ENCODE assay signal across 7 mouse cellular contexts in genomic region chr11:46436760-46437458, GRCm38 (mm10). TPM values are rescaled to one million over a fixed set of nuclear protein-coding genes. Genes with fewer than 3 reads are reported as not detected.
DNase-seq lines count a peak whose midpoint lies in the region; ATAC-seq lines count a peak whose summit lies in the region.

Med7 (plus strand) TSS chr11:46436925.

- peak; percentile 99 for ATAC-seq in intestine, embryonic 16.5 days
- peak; percentile 100 for ATAC-seq in midbrain, embryonic 11.5 days (ENCODE audit: low FRiP score)

- H3K27ac ChIP-seq in intestine, embryonic 16.5 days (ENCODE audit: low read length): peak within 1 kb of the TSS; percentile 97
- peak within 1 kb of the TSS; percentile 76 for H3K27ac ChIP-seq in midbrain, embryonic 11.5 days (ENCODE audit: low read depth, low read length)

- no peaks in the 10 kb centered on the region for H3K9me3 ChIP-seq in intestine, embryonic 16.5 days (ENCODE audit: control insufficient read depth, low read length)
- H3K9me3 ChIP-seq in midbrain, embryonic 11.5 days (ENCODE audit: control insufficient read depth, low read length): no peaks in the 10 kb centered on the region

- H3K4me2 ChIP-seq in intestine, embryonic 16.5 days (ENCODE audit: low read depth, low read length): peak within 1 kb of the TSS; percentile 91
- H3K4me2 ChIP-seq in midbrain, embryonic 11.5 days: peak within 1 kb of the TSS; percentile 82

- WGBS in intestine, embryonic 16.5 days: under 1% methylated on average over 59 of the region's 59 CpGs
- WGBS in midbrain, embryonic 11.5 days: under 1% methylated on average over 59 of the region's 59 CpGs

- DNase-seq in adrenal gland, adult 8-10 months: peak; percentile 96
- DNase-seq in embryo, embryonic 9.5 days (ENCODE audit: extremely low spot score): peak; percentile 89
- DNase-seq in gastrocnemius, postnatal 4 days (ENCODE audit: low spot score in 2 of 2): peak; percentile 82 to 93
- peak; percentile 90 to 92 for DNase-seq in left cerebral cortex, postnatal 36 days (ENCODE audit: low spot score in 2 of 2)
- peak; percentile 97 for DNase-seq in midbrain, embryonic 11.5 days (ENCODE audit: low spot score, missing footprints)
- peak; percentile 98 for DNase-seq in skeletal muscle tissue, adult 2 months (ENCODE audit: low read depth, low spot score)

- H3K4me1 ChIP-seq in intestine, embryonic 16.5 days (ENCODE audit: control insufficient read depth, insufficient read depth, low read length): peaks cover 6% of the 10 kb centered on the region
- peaks cover 3% of the 10 kb centered on the region for H3K4me1 ChIP-seq in midbrain, embryonic 11.5 days (ENCODE audit: control insufficient read depth, insufficient read depth, low read length)

- no peaks in the 10 kb centered on the region for H3K27me3 ChIP-seq in intestine, embryonic 16.5 days (replicated peaks; ENCODE audit: control insufficient read depth, insufficient read depth, low read length)
- no peaks in the 10 kb centered on the region for H3K27me3 ChIP-seq in midbrain, embryonic 11.5 days (ENCODE audit: control insufficient read depth, insufficient read depth, low read length)

- H3K36me3 ChIP-seq in intestine, embryonic 16.5 days (ENCODE audit: control insufficient read depth, insufficient read depth, low read length): peaks cover 7% of the 10 kb centered on the region; the same call in 1 of the 2 replicates
- no peaks in the 10 kb centered on the region; the same call in 1 of the 2 replicates for H3K36me3 ChIP-seq in midbrain, embryonic 11.5 days (ENCODE audit: control insufficient read depth, insufficient read depth, low read length)

- intact Hi-C loops in left cerebral cortex, postnatal 36 days (cut with DNase I): loop anchor here (10.0 kb wide), 1 partner anchor 492 kb away; the partner anchor contains the start of gene Lsm11

- peak within 1 kb of the TSS; percentile 98 for H3K9ac ChIP-seq in intestine, embryonic 16.5 days (ENCODE audit: low read depth, low read length)
- peak within 1 kb of the TSS; percentile 90 for H3K9ac ChIP-seq in midbrain, embryonic 11.5 days (ENCODE audit: low read length)

- peak within 1 kb of the TSS; percentile 96 for H3K4me3 ChIP-seq in intestine, embryonic 16.5 days (ENCODE audit: low read length)
- H3K4me3 ChIP-seq in midbrain, embryonic 11.5 days (ENCODE audit: low read depth, low read length): peak within 1 kb of the TSS; percentile 93

RNA-seq across cellular contexts. Expression of gene Med7, which starts in this region (rescaled TPM):
- total RNA-seq in adrenal gland, adult 8-10 months (2022): 10 to 100 TPM; 37.9 to 40.6 (median 39.0) TPM
- total RNA-seq in gastrocnemius, postnatal 4 days (2021): 10 to 100 TPM; 22.8 to 25.0 TPM
- polyA plus RNA-seq in intestine, embryonic 16.5 days (2015; fragmentation: Nextera tagmentation; extraction: Ambion mirVana): 50.8 and 52.0 TPM in 2 replicates
- total RNA-seq in left cerebral cortex, postnatal 36 days (2021): 10 to 100 TPM; 26.4 to 28.8 TPM
- polyA plus RNA-seq in midbrain, embryonic 11.5 days (2014; fragmentation: Nextera tagmentation; extraction: Ambion mirVana): 110 and 117 TPM in 2 replicates

Comparison
In these comparisons a context has a peak if more than half of its experiments do, and no peak if none do; other contexts are left out.
1. Peak in every context shown above with its lines: DNase-seq, ATAC-seq, H3K4me3 ChIP-seq and H3K27ac ChIP-seq.